Mouse (Mus musculus) midbrain, postnatal 0 days (tissue): ENCODE data around the gene Pcx. TPM values are rescaled to one million over a fixed set of nuclear protein-coding genes. Genes with fewer than 3 reads are reported as not detected.
A peak's percentile ranks its signal among the peaks of the same experiment; 100 is the strongest.

Source experiments
- ATAC-seq: fragments of 200-750 bp; cut with Nextera tagmentation; 2 replicates; pipeline ENCODE4 v1.8.0; 2017; ENCODE audit warnings: moderate number of reproducible peaks, mild to moderate bottlenecking, moderate TSS enrichment, moderate library complexity; ENCODE audit not compliant: low FRiP score
- DNase-seq: peaks from one replicate; pipeline ENCODE4 v3.0.0-alpha.2; 2015; ENCODE audit warnings: low spot score
- H3K27ac ChIP-seq: fragments of 300-500 bp; sonication (generic); 2 replicates; pipeline ENCODE4 v1.5.1; 2014; ENCODE audit warnings: low read depth, mild to moderate bottlenecking, low read length, mixed read lengths
- H3K27me3 ChIP-seq: fragments of 300-500 bp; sonication (generic); 2 replicates; pipeline ENCODE4 v1.6.1; 2014; ENCODE audit warnings: low read length, control low read depth, mixed read lengths; ENCODE audit not compliant: insufficient read depth
- H3K36me3 ChIP-seq: fragments of 300-500 bp; sonication (generic); 2 replicates; pipeline ENCODE4 v1.6.1; 2014; ENCODE audit warnings: low read length, control low read depth, mixed read lengths; ENCODE audit not compliant: insufficient read depth
- H3K4me1 ChIP-seq: fragments of 300-500 bp; sonication (generic); 2 replicates; pipeline ENCODE4 v1.6.1; 2014; ENCODE audit warnings: mild to moderate bottlenecking, control low read depth, antibody characterized with exemption, low read length, mixed read lengths; ENCODE audit not compliant: insufficient read depth
- H3K4me2 ChIP-seq: fragments of 300-500 bp; sonication (generic); 2 replicates; pipeline ENCODE4 v1.6.1; 2014; ENCODE audit warnings: low read depth, mild to moderate bottlenecking, low read length, mixed read lengths; ENCODE audit not compliant: poor library complexity, severe bottlenecking
- H3K4me3 ChIP-seq: fragments of 300-500 bp; sonication (generic); 2 replicates; pipeline ENCODE4 v1.5.1; 2014; ENCODE audit warnings: low read depth, mild to moderate bottlenecking, low read length, moderate library complexity
- H3K9ac ChIP-seq: fragments of 300-500 bp; sonication (generic); replicated peaks from 2 replicates; pipeline ENCODE4 v1.6.1; 2014; ENCODE audit warnings: mild to moderate bottlenecking, low read length, moderate library complexity, mixed read lengths; ENCODE audit not compliant: poor library complexity, severe bottlenecking
- H3K9me3 ChIP-seq: fragments of 300-500 bp; sonication (generic); 2 replicates; pipeline ENCODE4 v1.6.1; 2016; ENCODE audit warnings: low read length, control low read depth
- CTCF ChIP-seq: IDR thresholded peaks from 2 replicates; pipeline ENCODE4 v1.5.1; 2016; ENCODE audit warnings: antibody characterized with exemption, mild to moderate bottlenecking
- WGBS: fragments of 180-500 bp; shearing (Covaris S2); extraction: QIAGEN DNeasy Blood & Tissue Kit; methylation state at CpG from one replicate; pipeline ENCODE4 v1.1.7; 2014; 5-methylcytosine and 5-hydroxymethylcytosine counted together
- microRNA-seq: library from miRNA; unstranded; fragments of <30 nt; microRNA quantifications from one replicate; pipeline ENCODE4, GENCODE M21; 2016; ENCODE audit warnings: borderline number of aligned reads
- polyA plus RNA-seq: library from polyadenylated mRNA; unstranded; fragments of >200 nt; fragmentation: Nextera tagmentation; extraction: Ambion mirVana; gene quantifications from 2 replicates; pipeline ENCODE4 v1.2.1, GENCODE M21; 2015
- total RNA-seq: library from RNA; depleted of rRNA; stranded (reverse); fragments of >200 nt; gene quantifications from 2 replicates; pipeline ENCODE4 v1.2.3, GENCODE M21; 2014; rRNA removed

Pcx gene
- total and polyA plus RNA-seq, 2 experiments from 2014 or later, result 32.0 to 57.8 TPM

GRCm38 (mm10) chr19:4644271-4644670, 134.0 kb downstream of the Pcx start:
- Histone ChIP-seq H3K27me3 (no peaks in the 10 kb centered on the region), H3K27ac (no peak overlapping the region), H3K4me1 (no peaks in the 10 kb centered on the region), H3K4me2 (no peak overlapping the region), H3K36me3 (no peaks in the 10 kb centered on the region), H3K9me3 (no peaks in the 10 kb centered on the region), H3K9ac (no peak overlapping the region), H3K4me3 (no peak overlapping the region)
- TF ChIP-seq CTCF, result peak; percentile 69
- ATAC-seq (no peak), DNase-seq (peak; percentile 74)
- WGBS, result 45% methylated on average over 10 of the region's 10 CpGs

- no peak overlapping the region for H3K4me3 ChIP-seq
- DNase-seq, result no peak
- no peak for ATAC-seq
- no peak for TF ChIP-seq CTCF
- no peaks in the 10 kb centered on the region for H3K9me3 ChIP-seq
- H3K27ac ChIP-seq, result no peak overlapping the region
- 59% methylated on average over 11 of the region's 11 CpGs for WGBS
- H3K4me2 ChIP-seq, result no peak overlapping the region
- no peaks in the 10 kb centered on the region for H3K27me3 ChIP-seq
- no peak overlapping the region for H3K9ac ChIP-seq
- no peaks in the 10 kb centered on the region for H3K36me3 ChIP-seq
- no peaks in the 10 kb centered on the region for H3K4me1 ChIP-seq
These were observed 136.7 kb downstream of the Pcx start for GRCm38 (mm10) chr19:4646917-4647492.

- ATAC-seq, result no peak
- H3K4me2 ChIP-seq, result no peak overlapping the region
- DNase-seq, result no peak
- H3K9ac ChIP-seq, result no peak overlapping the region
- H3K9me3 ChIP-seq, result no peaks in the 10 kb centered on the region
- TF ChIP-seq CTCF, result no peak
- H3K4me1 ChIP-seq, result no peaks in the 10 kb centered on the region
- H3K36me3 ChIP-seq, result no peaks in the 10 kb centered on the region
- H3K4me3 ChIP-seq, result no peak overlapping the region
- WGBS, result 90% methylated on average over 5 of the region's 5 CpGs
- no peak overlapping the region for H3K27ac ChIP-seq
- H3K27me3 ChIP-seq, result no peaks in the 10 kb centered on the region
These were observed 147.9 kb downstream of the Pcx start for GRCm38 (mm10) chr19:4658156-4658555.

GRCm38 (mm10) chr19:4666815-4667214, 156.5 kb downstream of the Pcx start:
- no peaks in the 10 kb centered on the region for H3K4me1 ChIP-seq
- H3K4me3 ChIP-seq, result no peak overlapping the region
- no peaks in the 10 kb centered on the region for H3K9me3 ChIP-seq
- no peak overlapping the region for H3K4me2 ChIP-seq
- H3K27ac ChIP-seq, result no peak overlapping the region
- H3K27me3 ChIP-seq, result no peaks in the 10 kb centered on the region
- DNase-seq (no peak), ATAC-seq (no peak)
- peak; percentile 23; the same call in 1 of the 2 replicates for TF ChIP-seq CTCF
- H3K9ac ChIP-seq, result no peak overlapping the region
- H3K36me3 ChIP-seq, result no peaks in the 10 kb centered on the region

GRCm38 (mm10) chr19:4670776-4671175, 160.5 kb downstream of the Pcx start:
- TF ChIP-seq CTCF, result no peak
- ATAC-seq, result no peak

More at GRCm38 (mm10) chr19:4670776-4671175, 160.5 kb downstream of the Pcx start:
- Histone ChIP-seq H3K9ac (no peak overlapping the region), H3K27me3 (no peaks in the 10 kb centered on the region), H3K4me2 (no peak overlapping the region), H3K27ac (no peak overlapping the region), H3K9me3 (no peaks in the 10 kb centered on the region), H3K4me1 (no peaks in the 10 kb centered on the region), H3K4me3 (no peak overlapping the region), H3K36me3 (no peaks in the 10 kb centered on the region)
- WGBS, result 90% methylated on average over 4 of the region's 4 CpGs
- DNase-seq, result no peak

Small RNA genes within 50 kb of the gene (microRNA-seq; reads per million reads assigned to microRNA genes)
- 4.4 reads per million, percentile 7 among the genes with 10 or more reads in this experiment for gene Mir6986

Other genes with a start within 250 kb of the Pcx start
- 40.6 and 67.7 TPM in 2 replicates for gene Ssh3, start 241.3 kb upstream of the Pcx start, total RNA-seq
- 18.6 and 20.7 TPM in 2 replicates for gene Ssh3, start 241.3 kb upstream of the Pcx start, polyA plus RNA-seq
- 92.2 and 106 TPM in 2 replicates for gene Ankrd13d, start 227.3 kb upstream of the Pcx start, total RNA-seq
- gene Ankrd13d, start 227.3 kb upstream of the Pcx start, polyA plus RNA-seq, result 79.1 and 84.8 TPM in 2 replicates
- 152 and 257 TPM in 2 replicates for gene Grk2, start 204.2 kb upstream of the Pcx start, total RNA-seq
- gene Grk2, start 204.2 kb upstream of the Pcx start, polyA plus RNA-seq, result 27.0 and 29.6 TPM in 2 replicates
- 64.9 and 103 TPM in 2 replicates for gene Kdm2a, start 112.2 kb upstream of the Pcx start, total RNA-seq
- 17.8 and 18.4 TPM in 2 replicates for gene Kdm2a, start 112.2 kb upstream of the Pcx start, polyA plus RNA-seq
- gene Rhod, start 71.0 kb upstream of the Pcx start, total RNA-seq, result 4.3 and 6.2 TPM in 2 replicates
- 2.7 and 4.5 TPM in 2 replicates for gene Rhod, start 71.0 kb upstream of the Pcx start, polyA plus RNA-seq
- 12.2 and 20.9 TPM in 2 replicates for gene Syt12, start 33.0 kb upstream of the Pcx start, total RNA-seq
- 7.0 and 7.6 TPM in 2 replicates for gene Syt12, start 33.0 kb upstream of the Pcx start, polyA plus RNA-seq
- gene 2010003K11Rik, start 11.9 kb upstream of the Pcx start, total RNA-seq, result not detected in 2 replicates
- gene 2010003K11Rik, start 11.9 kb upstream of the Pcx start, polyA plus RNA-seq, result 0.23 TPM in 1 of 2 replicates, not detected in the other
- gene Lrfn4, start 105.2 kb downstream of the Pcx start, total RNA-seq, result 164 TPM in 2 replicates
- 15.4 and 17.1 TPM in 2 replicates for gene Lrfn4, start 105.2 kb downstream of the Pcx start, polyA plus RNA-seq
- 74.9 and 85.1 TPM in 2 replicates for gene Rce1, start 115.2 kb downstream of the Pcx start, total RNA-seq
- 43.3 and 46.7 TPM in 2 replicates for gene Rce1, start 115.2 kb downstream of the Pcx start, polyA plus RNA-seq
- gene Gm960, start 188.2 kb downstream of the Pcx start, total RNA-seq, result 0.99 and 3.0 TPM in 2 replicates
- 5.9 and 6.4 TPM in 2 replicates for gene Gm960, start 188.2 kb downstream of the Pcx start, polyA plus RNA-seq
- gene Sptbn2, start 200.7 kb downstream of the Pcx start, total RNA-seq, result 138 and 154 TPM in 2 replicates
- gene Sptbn2, start 200.7 kb downstream of the Pcx start, polyA plus RNA-seq, result 18.9 and 19.7 TPM in 2 replicates
- 63.2 and 89.1 TPM in 2 replicates for gene Rbm4b, start 246.0 kb downstream of the Pcx start, total RNA-seq
- 88.6 and 89.7 TPM in 2 replicates for gene Rbm4b, start 246.0 kb downstream of the Pcx start, polyA plus RNA-seq